Mouse (Mus musculus): ENCODE data around the gene Adcy3. TPM values are rescaled to one million over a fixed set of nuclear protein-coding genes. Genes with fewer than 3 reads are reported as not detected.

The Adcy3 gene
- 2.9 and 3.0 TPM in 2 replicates for polyA plus RNA-seq (2014; fragmentation: Nextera tagmentation; extraction: Ambion mirVana)

- Histone ChIP-seq H3K4me3 (ENCODE audit: low read depth, low read length) (peak within 1 kb of the TSS; percentile 53), H3K27me3 (ENCODE audit: control insufficient read depth, insufficient read depth, low read length) (no peaks in the 10 kb centered on the region), H3K36me3 (ENCODE audit: control insufficient read depth, insufficient read depth, low read length) (no peaks in the 10 kb centered on the region), H3K4me1 (replicated peaks; ENCODE audit: control insufficient read depth, insufficient read depth, low read length) (no peaks in the 10 kb centered on the region), H3K9ac (ENCODE audit: low read depth, low read length) (peak within 1 kb of the TSS; percentile 72), H3K9me3 (ENCODE audit: control insufficient read depth, low read length) (no peaks in the 10 kb centered on the region), H3K27ac (ENCODE audit: low read depth, low read length) (no peak within 1 kb of the TSS), H3K4me2 (replicated peaks; ENCODE audit: low read depth, low read length) (peak within 1 kb of the TSS; percentile 96)
- DNase-seq (ENCODE audit: low spot score) (peak; percentile 69), ATAC-seq (ENCODE audit: low FRiP score) (peak; percentile 78)
- WGBS: under 1% methylated on average over 83 of the region's 83 CpGs
Observed at GRCm38 (mm10) chr12:4132941-4133846, at the start of gene Adcy3. TSS of gene Adcy3 (plus strand) at chr12:4133103.

GRCm38 (mm10) chr12:4083441-4083840 lies 49.5 kb upstream of the Adcy3 start:
- no peak for ATAC-seq (ENCODE audit: low FRiP score)
- Histone ChIP-seq H3K36me3 (ENCODE audit: control insufficient read depth, insufficient read depth, low read length) (no peaks in the 10 kb centered on the region; the same call in 1 of the 2 replicates), H3K9me3 (ENCODE audit: control insufficient read depth, low read length) (no peaks in the 10 kb centered on the region), H3K27me3 (ENCODE audit: control insufficient read depth, insufficient read depth, low read length) (no peaks in the 10 kb centered on the region), H3K27ac (ENCODE audit: low read depth, low read length) (no peak overlapping the region), H3K4me1 (replicated peaks; ENCODE audit: control insufficient read depth, insufficient read depth, low read length) (no peaks in the 10 kb centered on the region; the same call in 1 of the 2 replicates), H3K4me3 (ENCODE audit: low read depth, low read length) (no peak overlapping the region), H3K9ac (ENCODE audit: low read depth, low read length) (no peak overlapping the region), H3K4me2 (replicated peaks; ENCODE audit: low read depth, low read length) (no peak overlapping the region)
- WGBS: 73% methylated on average over 8 of the region's 8 CpGs
- no peak for DNase-seq (ENCODE audit: low spot score)

GRCm38 (mm10) chr12:4107383-4107782 lies 25.5 kb upstream of the Adcy3 start:
- Histone ChIP-seq H3K27ac (ENCODE audit: low read depth, low read length) (no peak overlapping the region), H3K27me3 (ENCODE audit: control insufficient read depth, insufficient read depth, low read length) (no peaks in the 10 kb centered on the region), H3K36me3 (ENCODE audit: control insufficient read depth, insufficient read depth, low read length) (0 out of 2 replicates have a peak, but pooled peaks cover 2% of the 10 kb centered on the region), H3K4me3 (ENCODE audit: low read depth, low read length) (no peak overlapping the region), H3K4me2 (replicated peaks; ENCODE audit: low read depth, low read length) (no peak overlapping the region), H3K9ac (ENCODE audit: low read depth, low read length) (no peak overlapping the region), H3K9me3 (ENCODE audit: control insufficient read depth, low read length) (no peaks in the 10 kb centered on the region), H3K4me1 (replicated peaks; ENCODE audit: control insufficient read depth, insufficient read depth, low read length) (no peaks in the 10 kb centered on the region)
- peak; percentile 84 for DNase-seq (ENCODE audit: low spot score)
- peak; percentile 38; the same call in 1 of the 2 replicates for ATAC-seq (ENCODE audit: low FRiP score)
- WGBS: 74% methylated on average over 4 of the region's 4 CpGs

GRCm38 (mm10) chr12:4116132-4116531 lies 16.8 kb upstream of the Adcy3 start:
- Histone ChIP-seq H3K36me3 (ENCODE audit: control insufficient read depth, insufficient read depth, low read length) (0 out of 2 replicates have a peak, but pooled peaks cover 2% of the 10 kb centered on the region), H3K4me3 (ENCODE audit: low read depth, low read length) (no peak overlapping the region), H3K9me3 (ENCODE audit: control insufficient read depth, low read length) (no peaks in the 10 kb centered on the region), H3K27ac (ENCODE audit: low read depth, low read length) (no peak overlapping the region), H3K27me3 (ENCODE audit: control insufficient read depth, insufficient read depth, low read length) (no peaks in the 10 kb centered on the region), H3K9ac (ENCODE audit: low read depth, low read length) (no peak overlapping the region), H3K4me1 (replicated peaks; ENCODE audit: control insufficient read depth, insufficient read depth, low read length) (no peaks in the 10 kb centered on the region), H3K4me2 (replicated peaks; ENCODE audit: low read depth, low read length) (no peak overlapping the region)
- ATAC-seq (ENCODE audit: low FRiP score) (no peak), DNase-seq (ENCODE audit: low spot score) (no peak)
- WGBS: 83% methylated on average over 9 of the region's 9 CpGs

GRCm38 (mm10) chr12:4117136-4117535 lies 15.8 kb upstream of the Adcy3 start:
- WGBS: 90% methylated on average over 3 of the region's 3 CpGs
- Histone ChIP-seq H3K4me2 (replicated peaks; ENCODE audit: low read depth, low read length) (no peak overlapping the region), H3K27ac (ENCODE audit: low read depth, low read length) (no peak overlapping the region), H3K4me1 (replicated peaks; ENCODE audit: control insufficient read depth, insufficient read depth, low read length) (no peaks in the 10 kb centered on the region), H3K9ac (ENCODE audit: low read depth, low read length) (no peak overlapping the region), H3K4me3 (ENCODE audit: low read depth, low read length) (no peak overlapping the region), H3K36me3 (ENCODE audit: control insufficient read depth, insufficient read depth, low read length) (0 out of 2 replicates have a peak, but pooled peaks cover 2% of the 10 kb centered on the region), H3K9me3 (ENCODE audit: control insufficient read depth, low read length) (no peaks in the 10 kb centered on the region), H3K27me3 (ENCODE audit: control insufficient read depth, insufficient read depth, low read length) (no peaks in the 10 kb centered on the region)
- DNase-seq (ENCODE audit: low spot score) (no peak), ATAC-seq (ENCODE audit: low FRiP score) (no peak)

- DNase-seq (ENCODE audit: low spot score) (no peak), ATAC-seq (ENCODE audit: low FRiP score) (no peak)
- no peaks in the 10 kb centered on the region for H3K9me3 ChIP-seq (ENCODE audit: control insufficient read depth, low read length)
- WGBS: 84% methylated on average over 4 of the region's 4 CpGs
- no peak overlapping the region for H3K4me3 ChIP-seq (ENCODE audit: low read depth, low read length)
- no peaks in the 10 kb centered on the region for H3K4me1 ChIP-seq (replicated peaks; ENCODE audit: control insufficient read depth, insufficient read depth, low read length)
- 0 out of 2 replicates have a peak, but pooled peaks cover 2% of the 10 kb centered on the region for H3K36me3 ChIP-seq (ENCODE audit: control insufficient read depth, insufficient read depth, low read length)
- no peaks in the 10 kb centered on the region for H3K27me3 ChIP-seq (ENCODE audit: control insufficient read depth, insufficient read depth, low read length)
- no peak overlapping the region for H3K4me2 ChIP-seq (replicated peaks; ENCODE audit: low read depth, low read length)
- H3K27ac ChIP-seq (ENCODE audit: low read depth, low read length): no peak overlapping the region
- H3K9ac ChIP-seq (ENCODE audit: low read depth, low read length): no peak overlapping the region
Observed at GRCm38 (mm10) chr12:4117579-4117978, 15.3 kb upstream of the Adcy3 start.

- no peak overlapping the region for H3K9ac ChIP-seq (ENCODE audit: low read depth, low read length)
- 64% methylated on average over 7 of the region's 7 CpGs for WGBS
- no peak for ATAC-seq (ENCODE audit: low FRiP score)
Observed at GRCm38 (mm10) chr12:4127346-4127745, 5.6 kb upstream of the Adcy3 start.

GRCm38 (mm10) chr12:4133847-4134212 lies 927 bp downstream of the Adcy3 start:
- no peak for DNase-seq (ENCODE audit: low spot score)
- whole genome bisulfite sequencing: 38% methylated on average over 11 of the region's 11 CpGs
- H3K27me3 ChIP-seq (ENCODE audit: control insufficient read depth, insufficient read depth, low read length): no peaks in the 10 kb centered on the region
- peak; percentile 45 for ATAC-seq (ENCODE audit: low FRiP score)
- no peak overlapping the region for H3K27ac ChIP-seq (ENCODE audit: low read depth, low read length)
- peak overlapping the region; percentile 72 for H3K9ac ChIP-seq (ENCODE audit: low read depth, low read length)
- no peaks in the 10 kb centered on the region for H3K9me3 ChIP-seq (ENCODE audit: control insufficient read depth, low read length)
- no peaks in the 10 kb centered on the region for H3K4me1 ChIP-seq (replicated peaks; ENCODE audit: control insufficient read depth, insufficient read depth, low read length)
- H3K36me3 ChIP-seq (ENCODE audit: control insufficient read depth, insufficient read depth, low read length): no peaks in the 10 kb centered on the region
- peak overlapping the region; percentile 96 for H3K4me2 ChIP-seq (replicated peaks; ENCODE audit: low read depth, low read length)
- peak overlapping the region; percentile 53 for H3K4me3 ChIP-seq (ENCODE audit: low read depth, low read length)

More at GRCm38 (mm10) chr12:4127346-4127745, 5.6 kb upstream of the Adcy3 start:
- no peaks in the 10 kb centered on the region for H3K9me3 ChIP-seq (ENCODE audit: control insufficient read depth, low read length)
- no peak for DNase-seq (ENCODE audit: low spot score)
- H3K36me3 ChIP-seq (ENCODE audit: control insufficient read depth, insufficient read depth, low read length): no peaks in the 10 kb centered on the region
- no peaks in the 10 kb centered on the region for H3K27me3 ChIP-seq (ENCODE audit: control insufficient read depth, insufficient read depth, low read length)
- H3K4me2 ChIP-seq (replicated peaks; ENCODE audit: low read depth, low read length): no peak overlapping the region
- no peak overlapping the region for H3K4me3 ChIP-seq (ENCODE audit: low read depth, low read length)
- H3K4me1 ChIP-seq (replicated peaks; ENCODE audit: control insufficient read depth, insufficient read depth, low read length): no peaks in the 10 kb centered on the region
- no peak overlapping the region for H3K27ac ChIP-seq (ENCODE audit: low read depth, low read length)

GRCm38 (mm10) chr12:4143179-4143578 lies 10.3 kb downstream of the Adcy3 start:
- Histone ChIP-seq H3K36me3 (ENCODE audit: control insufficient read depth, insufficient read depth, low read length) (no peaks in the 10 kb centered on the region), H3K4me2 (replicated peaks; ENCODE audit: low read depth, low read length) (no peak overlapping the region), H3K27me3 (ENCODE audit: control insufficient read depth, insufficient read depth, low read length) (no peaks in the 10 kb centered on the region), H3K9me3 (ENCODE audit: control insufficient read depth, low read length) (no peaks in the 10 kb centered on the region), H3K9ac (ENCODE audit: low read depth, low read length) (no peak overlapping the region), H3K4me1 (replicated peaks; ENCODE audit: control insufficient read depth, insufficient read depth, low read length) (no peaks in the 10 kb centered on the region), H3K4me3 (ENCODE audit: low read depth, low read length) (no peak overlapping the region), H3K27ac (ENCODE audit: low read depth, low read length) (no peak overlapping the region)
- ATAC-seq (ENCODE audit: low FRiP score) (no peak), DNase-seq (ENCODE audit: low spot score) (no peak)
- WGBS: 89% methylated on average over 5 of the region's 5 CpGs

Data from hindbrain, embryonic 11.5 days (tissue).